Mouse (Mus musculus) left cerebral cortex, adult 9 months (tissue): ENCODE results near the gene Sf3b6.
A peak's percentile ranks its signal among the peaks of the same experiment; 100 is the strongest.
"Not testable (repeated sequence)": the region's sequence is repeated elsewhere in the genome, so short reads cannot be mapped to it uniquely, and the experiment has no call there.

Experiments
- DNase-seq, 2 experiments: peaks; one replicate each; pipeline ENCODE4 v3.0.0; 2022; ENCODE audit warnings: low spot score in 2 of 2

Gene Sf3b6

GRCm38 (mm10) chr12:4817361-4818101 lies at the start of gene Sf3b6:
TSS of gene Sf3b6 (plus strand) at chr12:4817544.
- peak; percentile 88 to 98 for DNase-seq

- DNase-seq, result peak; percentile 88 to 98
Observed at GRCm38 (mm10) chr12:4768492-4769332, 48.6 kb upstream of the Sf3b6 start, which contains the start of the genes Pfn4 and Fam228b. TSS of gene Pfn4 (plus strand) at chr12:4769022. TSS of gene Fam228b (minus strand) at chr12:4769267.

GRCm38 (mm10) chr12:4769333-4769723 lies 48.0 kb upstream of the Sf3b6 start:
- no peak for DNase-seq

GRCm38 (mm10) chr12:4774895-4775587 lies 42.3 kb upstream of the Sf3b6 start:
- no peak for DNase-seq

GRCm38 (mm10) chr12:4775588-4775949 lies 41.8 kb upstream of the Sf3b6 start:
- no peak for DNase-seq

GRCm38 (mm10) chr12:4777734-4778133 lies 39.6 kb upstream of the Sf3b6 start:
- no peak for DNase-seq

- DNase-seq, result no peak
Observed at GRCm38 (mm10) chr12:4780245-4780644, 37.1 kb upstream of the Sf3b6 start.

GRCm38 (mm10) chr12:4781270-4781669 lies 36.1 kb upstream of the Sf3b6 start:
- no peak for DNase-seq

GRCm38 (mm10) chr12:4781725-4782404 lies 35.5 kb upstream of the Sf3b6 start:
- DNase-seq, result not testable (repeated sequence)

- DNase-seq, result no peak
Observed at GRCm38 (mm10) chr12:4783598-4783997, 33.7 kb upstream of the Sf3b6 start.

GRCm38 (mm10) chr12:4784466-4784865 lies 32.9 kb upstream of the Sf3b6 start:
- DNase-seq, result no peak

GRCm38 (mm10) chr12:4788128-4788527 lies 29.2 kb upstream of the Sf3b6 start:
- not testable (repeated sequence) for DNase-seq

- DNase-seq, result peak in 1 of 2 experiments; percentile 22
Observed at GRCm38 (mm10) chr12:4793718-4794117, 23.6 kb upstream of the Sf3b6 start.

- DNase-seq, result not testable (repeated sequence)
Observed at GRCm38 (mm10) chr12:4797471-4797870, 19.9 kb upstream of the Sf3b6 start.

- DNase-seq, result no peak
Observed at GRCm38 (mm10) chr12:4811036-4811435, 6.3 kb upstream of the Sf3b6 start.

GRCm38 (mm10) chr12:4811705-4812104 lies 5.6 kb upstream of the Sf3b6 start:
- DNase-seq, result no peak

GRCm38 (mm10) chr12:4813636-4814035 lies 3.7 kb upstream of the Sf3b6 start:
- no peak for DNase-seq

- no peak for DNase-seq
Observed at GRCm38 (mm10) chr12:4816680-4817360, 524 bp upstream of the Sf3b6 start.

- DNase-seq, result no peak
Observed at GRCm38 (mm10) chr12:4827256-4827655, 9.9 kb downstream of the Sf3b6 start.

- no peak for DNase-seq
Observed at GRCm38 (mm10) chr12:4836959-4837358, 19.6 kb downstream of the Sf3b6 start.

- DNase-seq, result no peak
Observed at GRCm38 (mm10) chr12:4840010-4840409, 22.7 kb downstream of the Sf3b6 start.
